Mouse (Mus musculus) spleen, adult 12 weeks (tissue): ENCODE results near the gene Snta1.
"Not testable (repeated sequence)": the region's sequence is repeated elsewhere in the genome, so short reads cannot be mapped to it uniquely, and the experiment has no call there.

ENCODE experiments used
- DNase-seq: peaks from one replicate; pipeline ENCODE4 v3.0.0; 2022; ENCODE audit warnings: low spot score

Snta1 gene

DNA sequence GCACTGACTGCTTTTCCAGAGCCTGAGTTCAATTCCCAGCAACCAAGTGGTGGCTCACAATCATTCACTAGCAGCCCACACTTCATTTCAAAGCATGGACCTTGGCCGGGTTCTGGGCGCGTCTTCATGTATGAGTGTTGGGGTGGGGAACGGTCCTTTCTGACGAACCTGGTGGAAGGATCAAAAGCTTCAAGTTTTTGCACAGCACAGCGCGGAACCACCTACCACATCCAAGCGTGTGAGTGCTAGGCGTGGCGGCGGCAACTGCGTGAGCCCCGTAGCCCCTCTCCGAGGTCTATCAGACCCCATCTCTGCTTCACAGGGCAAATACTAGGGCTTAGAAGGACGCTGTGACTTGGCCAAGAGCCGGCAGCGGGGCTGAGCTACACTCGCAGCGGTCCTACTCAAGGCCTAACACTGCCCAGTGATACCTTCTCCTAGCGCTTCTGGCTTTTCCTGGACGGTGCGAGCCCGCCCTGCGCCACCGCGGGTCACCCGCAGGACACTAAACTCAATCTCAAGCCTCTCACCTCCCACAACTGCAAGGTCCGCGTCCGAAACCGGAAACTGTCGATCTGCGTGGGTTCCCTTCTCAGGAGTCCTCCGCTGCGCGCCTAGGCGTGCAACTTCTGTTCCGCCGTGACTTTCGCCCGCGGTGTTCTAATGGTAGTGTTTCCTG, 35.6 kb downstream of the Snta1 start:
- peak; percentile 76 for DNase-seq

DNA sequence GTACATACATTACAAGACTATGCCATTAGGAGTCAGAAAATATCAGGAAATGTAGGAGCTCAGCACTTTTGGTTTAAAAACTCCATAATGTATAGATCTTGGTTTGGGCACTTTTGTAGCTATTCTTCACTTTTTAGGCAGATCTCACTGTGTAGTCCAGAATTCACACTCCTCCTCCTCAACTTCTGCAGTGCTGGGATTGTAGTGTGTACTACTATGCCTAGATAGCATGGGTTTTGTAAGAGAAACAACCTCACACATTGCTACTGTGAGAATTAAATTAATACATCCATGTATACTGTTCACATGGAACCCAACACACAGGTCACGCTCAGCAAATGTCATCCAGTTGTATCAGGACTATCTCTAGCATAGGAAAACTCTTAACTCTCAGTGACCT, 40.4 kb downstream of the Snta1 start:
- no peak for DNase-seq

DNA sequence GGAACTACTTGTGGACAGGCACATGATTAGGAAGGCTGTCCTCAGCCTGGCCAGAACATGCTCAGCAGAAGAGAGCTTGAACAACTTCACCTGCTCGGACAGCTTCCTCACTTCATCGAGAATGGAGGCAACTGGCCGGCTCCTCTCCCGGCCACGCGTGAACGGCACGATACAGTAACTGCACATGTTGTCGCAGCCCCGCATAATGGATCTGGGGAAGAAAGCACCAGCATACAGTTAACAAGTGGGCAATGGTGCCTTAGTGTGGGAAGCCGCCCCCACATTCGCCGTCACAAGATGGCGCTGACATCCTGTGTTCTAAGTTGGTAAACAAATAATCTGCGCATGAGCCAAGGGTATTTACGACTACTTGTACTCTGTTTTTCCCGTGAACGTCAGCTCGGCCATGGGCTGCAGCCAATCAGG, 53.9 kb downstream of the Snta1 start:
- DNase-seq: not testable (repeated sequence)

DNA sequence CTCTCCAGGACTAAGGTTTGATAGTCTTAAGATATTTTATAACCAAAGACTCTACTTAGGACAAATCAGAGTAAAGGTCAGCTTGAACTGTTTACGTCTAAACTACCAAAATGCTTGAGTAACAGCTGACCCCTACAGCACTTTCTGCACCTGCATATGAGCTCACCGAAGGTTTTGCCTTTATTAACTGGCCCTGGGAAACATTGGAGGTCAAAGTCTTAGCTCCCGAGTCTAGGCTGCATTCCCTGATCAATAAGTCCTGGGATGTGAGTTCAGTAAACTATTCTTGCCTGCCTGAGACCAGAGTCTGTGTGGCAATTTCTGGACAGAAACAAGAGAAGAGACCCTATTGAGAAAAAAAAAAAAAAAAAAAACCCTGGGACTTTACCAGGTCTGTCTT, 59.7 kb downstream of the Snta1 start:
- DNase-seq: no peak

DNA sequence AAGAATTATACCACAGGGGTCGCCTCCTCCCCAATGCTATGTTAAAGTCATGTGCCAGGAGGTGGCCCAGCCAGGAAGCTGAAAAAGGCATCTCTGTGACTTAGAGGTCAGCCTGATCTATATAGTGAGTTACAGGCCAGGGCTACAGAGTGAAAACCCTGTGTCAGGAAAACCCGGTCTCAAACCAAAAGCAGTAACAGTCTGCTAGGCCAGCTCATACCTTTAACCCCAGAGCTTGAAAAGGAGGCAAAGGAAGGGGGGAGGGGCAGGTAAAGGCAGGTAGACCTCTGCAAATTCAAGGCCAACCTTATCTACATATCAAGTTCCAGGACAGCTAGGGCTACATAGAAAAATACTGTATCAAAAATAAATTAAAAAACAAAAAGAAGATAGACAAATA, 68.5 kb downstream of the Snta1 start:
- no peak for DNase-seq

DNA sequence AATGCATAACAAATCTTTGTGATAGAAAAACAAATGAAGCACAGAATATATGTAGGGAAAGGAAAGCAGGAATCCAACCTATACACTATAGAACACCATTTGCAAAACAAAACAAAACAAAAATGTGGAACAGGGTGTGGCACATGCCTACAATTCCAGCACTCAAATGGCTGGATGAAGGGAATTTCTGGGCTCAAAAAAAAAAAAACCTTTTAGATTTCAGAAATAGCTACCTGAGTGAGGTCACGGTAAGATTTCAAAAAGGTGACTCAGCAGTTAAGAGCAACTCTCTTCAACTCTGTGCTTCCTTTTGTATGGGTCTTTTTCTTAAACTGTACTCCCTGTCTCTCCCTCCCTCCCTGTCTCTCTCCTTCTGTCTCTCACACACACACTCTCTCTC, 69.7 kb downstream of the Snta1 start:
- DNase-seq: no peak

DNA sequence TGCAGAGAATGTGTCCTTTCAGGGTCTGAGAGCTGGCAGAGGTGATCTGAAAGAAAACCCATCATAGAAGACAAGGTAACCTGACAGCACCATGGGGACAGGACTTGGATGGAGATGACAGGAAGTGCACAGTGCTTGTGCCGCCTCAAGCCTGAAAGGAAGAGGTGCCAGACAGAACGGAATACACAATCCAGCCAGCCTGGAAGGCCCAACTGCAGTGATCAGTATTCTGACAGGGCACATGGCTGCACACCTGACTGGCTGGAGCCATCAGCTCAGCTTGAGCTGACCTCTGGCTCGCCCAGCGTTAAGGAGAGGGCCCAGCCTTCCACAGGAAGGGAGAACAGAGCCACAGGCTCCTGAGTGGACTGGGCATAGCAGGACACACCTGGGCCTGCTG, 72.3 kb downstream of the Snta1 start:
- no peak for DNase-seq

DNA sequence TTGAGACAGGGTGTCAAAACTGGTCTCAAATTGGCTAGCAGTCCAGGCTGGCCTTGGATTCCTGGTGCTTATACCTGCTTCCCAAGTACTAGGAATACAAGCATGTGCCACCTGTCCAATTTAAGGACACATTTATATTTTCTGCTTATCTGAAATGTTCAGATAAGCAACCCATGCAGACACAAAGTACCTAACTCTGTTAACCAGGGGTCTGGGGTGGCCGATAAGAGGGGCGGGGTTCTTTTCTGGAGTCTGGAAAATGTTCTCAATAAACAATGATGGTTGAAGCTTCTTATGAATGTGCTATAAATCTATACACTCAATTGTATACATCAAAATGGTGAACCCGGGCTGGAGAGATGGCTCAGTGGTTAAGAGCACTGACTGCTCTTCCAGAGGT, 81.0 kb downstream of the Snta1 start:
- DNase-seq: peak; percentile 32
